Comparison of ENCODE assay signal across 7 mouse cellular contexts in genomic region chr15:94520205-94520900, GRCm38 (mm10). TPM values are rescaled to one million over a fixed set of nuclear protein-coding genes. Genes with fewer than 3 reads are reported as not detected.
DNase-seq lines count a peak whose midpoint lies in the region; ATAC-seq and TF ChIP-seq lines count a peak whose summit lies in the region.

No protein-coding gene starts in this region.

- TF ChIP-seq CTCF in hindbrain, postnatal 0 days (IDR thresholded peaks at IDR 0.05; ENCODE audit: low read depth) = peak; percentile 82

- H3K27ac ChIP-seq in liver, embryonic 12.5 days = no peak overlapping the region
- no peak overlapping the region for H3K27ac ChIP-seq in hindbrain, postnatal 0 days

- H3K4me2 ChIP-seq in liver, embryonic 12.5 days = no peak overlapping the region
- H3K4me2 ChIP-seq in hindbrain, postnatal 0 days (ENCODE audit: low read depth, low read length) = no peak overlapping the region

- peaks cover 7% of the 10 kb centered on the region; the same call in 1 of the 2 replicates for H3K36me3 ChIP-seq in liver, embryonic 12.5 days
- peaks cover 8% of the 10 kb centered on the region; the same call in 1 of the 2 replicates for H3K36me3 ChIP-seq in hindbrain, postnatal 0 days (ENCODE audit: insufficient read depth, low read length)

- no peaks in the 10 kb centered on the region for H3K4me1 ChIP-seq in liver, embryonic 12.5 days
- H3K4me1 ChIP-seq in hindbrain, postnatal 0 days (ENCODE audit: insufficient read depth, low read length) = no peaks in the 10 kb centered on the region

- no peak overlapping the region for H3K4me3 ChIP-seq in liver, embryonic 12.5 days
- H3K4me3 ChIP-seq in hindbrain, postnatal 0 days (ENCODE audit: low read length) = no peak overlapping the region

- no peaks in the 10 kb centered on the region for H3K9me3 ChIP-seq in liver, embryonic 12.5 days (replicated peaks)
- no peaks in the 10 kb centered on the region; the same call in 1 of the 2 replicates for H3K9me3 ChIP-seq in hindbrain, postnatal 0 days (ENCODE audit: low read length)

- WGBS in liver, embryonic 12.5 days (ENCODE audit: insufficient replicate concordance) = 39% methylated on average over 9 of the region's 9 CpGs
- WGBS in hindbrain, postnatal 0 days = 40% methylated on average over 9 of the region's 9 CpGs

- no peak overlapping the region for H3K9ac ChIP-seq in liver, embryonic 12.5 days
- H3K9ac ChIP-seq in hindbrain, postnatal 0 days (replicated peaks; ENCODE audit: low read length) = no peak overlapping the region

- DNase-seq in liver (peak; percentile 30), MN1 (ENCODE audit: low spot score) (peak; percentile 82)
- peak; percentile 18 for DNase-seq in cerebellum, adult 9-11 months
- DNase-seq in hindbrain, postnatal 0 days (ENCODE audit: low spot score) = peak; percentile 92
- peak; percentile 44 for DNase-seq in lung, postnatal 25 days (ENCODE audit: low spot score)

- no peak for ATAC-seq in liver, embryonic 12.5 days
- peak; percentile 43; the same call in 1 of the 2 replicates for ATAC-seq in hindbrain, postnatal 0 days
- no peak for ATAC-seq in monocyte, adult 5-6 weeks (replicated peaks; ENCODE audit: insufficient number of reproducible peaks, low FRiP score, low TSS enrichment, poor library complexity, severe bottlenecking)

- H3K27me3 ChIP-seq in liver, embryonic 12.5 days (replicated peaks) = no peaks in the 10 kb centered on the region
- no peaks in the 10 kb centered on the region for H3K27me3 ChIP-seq in hindbrain, postnatal 0 days (ENCODE audit: insufficient read depth, low read length)

RNA-seq across cellular contexts. Expression of gene Pus7l, which starts 23.0 kb away (rescaled TPM):
- 7.7 and 8.0 TPM in 2 replicates for polyA plus RNA-seq in liver, embryonic 12.5 days (2016; fragmentation: Nextera tagmentation; extraction: Ambion mirVana)
- total RNA-seq in hindbrain, postnatal 0 days (2014; rRNA removed) = 3.0 and 3.7 TPM in 2 replicates
- 4.8 and 6.7 TPM in 2 replicates for polyA plus RNA-seq in hindbrain, postnatal 0 days (2015; fragmentation: Nextera tagmentation; extraction: Ambion mirVana)
- 3.9 to 6.4 TPM (median 4.0 TPM) in 3 replicates for total RNA-seq in monocyte, adult 5-6 weeks (2017)

RNA-seq across cellular contexts. Expression of gene Irak4, which starts 23.1 kb away (rescaled TPM):
- 4.3 and 4.6 TPM in 2 replicates for polyA plus RNA-seq in liver, embryonic 12.5 days (2016; fragmentation: Nextera tagmentation; extraction: Ambion mirVana)
- total RNA-seq in hindbrain, postnatal 0 days (2014; rRNA removed) = 0.52 and 0.90 TPM in 2 replicates
- polyA plus RNA-seq in hindbrain, postnatal 0 days (2015; fragmentation: Nextera tagmentation; extraction: Ambion mirVana) = 1.9 and 2.1 TPM in 2 replicates
- 43.1 to 59.1 TPM (median 44.0 TPM) in 3 replicates for total RNA-seq in monocyte, adult 5-6 weeks (2017)

RNA-seq across cellular contexts. Expression of gene Adamts20, which starts 55.1 kb away (rescaled TPM):
- polyA plus RNA-seq in liver, embryonic 12.5 days (2016; fragmentation: Nextera tagmentation; extraction: Ambion mirVana) = 0.33 and 0.44 TPM in 2 replicates
- total RNA-seq in hindbrain, postnatal 0 days (2014; rRNA removed) = 8.0 and 10.6 TPM in 2 replicates
- polyA plus RNA-seq in hindbrain, postnatal 0 days (2015; fragmentation: Nextera tagmentation; extraction: Ambion mirVana) = 3.2 and 3.4 TPM in 2 replicates
- not detected in 3 replicates for total RNA-seq in monocyte, adult 5-6 weeks (2017)

Comparison
In these comparisons a context has a peak if more than half of its experiments do, and no peak if none do; other contexts are left out.
1. DNase-seq: peak in every context shown above with its lines; median percentile 92 in hindbrain, postnatal 0 days; 82 in MN1; 44 in lung, postnatal 25 days; 30 in liver; 18 in cerebellum, adult 9-11 months.
2. RNA of gene Irak4, which starts 23.1 kb away (total RNA-seq): 43.1 to 59.1 TPM in monocyte, adult 5-6 weeks; 0.52 to 0.90 TPM in hindbrain, postnatal 0 days; every median in the first group is over 10 times any median in the second.